Mouse (Mus musculus) brain, embryonic 14.5 days (tissue): ENCODE results near the gene Stk24. TPM values are rescaled to one million over a fixed set of nuclear protein-coding genes. Genes with fewer than 3 reads are reported as not detected.

ENCODE experiments used
- DNase-seq: peaks from one replicate; pipeline ENCODE4 v3.0.0-alpha.2; 2011; ENCODE audit warnings: low read depth
- CTCF ChIP-seq: fragments of 200-500 bp; IDR thresholded peaks from 2 replicates; pipeline ENCODE4 v1.5.1; 2012; ENCODE audit warnings: inconsistent platforms, mild to moderate bottlenecking, moderate library complexity, borderline replicate concordance; ENCODE audit not compliant: insufficient read depth, insufficient read length; ENCODE audit errors: extremely low read depth
- POLR2A ChIP-seq: fragments of 200-500 bp; IDR thresholded peaks from 2 replicates; pipeline ENCODE4 v1.6.1; 2012; ENCODE audit warnings: mild to moderate bottlenecking, inconsistent platforms, borderline replicate concordance; ENCODE audit not compliant: poor library complexity, insufficient read depth, insufficient read length, severe bottlenecking; ENCODE audit errors: extremely low read depth
- polyA plus RNA-seq: library from polyadenylated mRNA; depleted of rRNA; stranded (reverse); fragments of >200 nt; gene quantifications from 2 replicates; pipeline ENCODE4 v1.2.3, GENCODE M21; 2012

The Stk24 gene
- polyA plus RNA-seq, 1 experiment = 29.7 TPM

DNA sequence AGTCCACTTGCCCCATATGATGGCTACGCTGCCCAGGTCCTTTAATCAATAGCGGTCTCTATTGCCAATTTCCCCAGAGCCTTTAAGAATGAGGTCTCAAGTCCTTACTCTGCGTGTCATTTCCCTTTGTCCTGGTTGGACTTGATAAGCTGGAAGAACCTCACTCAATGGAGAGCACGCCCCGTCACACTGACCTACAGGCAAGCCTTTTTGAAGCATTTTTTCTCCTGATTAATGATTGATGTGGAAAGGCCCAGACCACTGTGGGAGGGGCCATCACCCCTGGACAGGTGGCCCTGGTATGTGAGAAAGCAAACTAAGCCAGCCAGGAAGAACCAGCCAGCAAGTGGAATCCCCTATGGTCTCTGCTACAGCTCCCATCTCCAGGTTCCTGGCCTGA, 81.3 kb downstream of the Stk24 start:
- TF ChIP-seq POLR2A (no peak), CTCF (no peak)
- no peak for DNase-seq

DNA sequence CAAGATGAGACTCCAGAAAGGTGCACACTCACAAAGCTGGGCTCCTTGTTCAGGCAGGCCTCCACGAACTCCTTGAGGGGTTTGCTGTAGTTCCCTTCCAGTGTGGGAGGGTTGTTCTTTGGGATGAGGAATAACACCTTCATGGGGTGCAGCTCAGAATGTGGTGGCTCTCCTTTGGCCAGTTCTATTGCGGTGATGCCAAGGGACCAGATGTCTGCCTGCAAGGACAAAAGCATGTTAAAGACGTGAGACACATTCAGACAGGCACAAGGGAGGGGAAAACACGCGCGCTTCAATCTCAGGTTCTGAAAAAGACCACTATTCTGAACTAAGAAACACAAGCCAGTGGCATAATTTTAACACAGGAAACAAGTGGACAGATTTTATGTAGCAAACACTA, 82.7 kb downstream of the Stk24 start:
- TF ChIP-seq POLR2A = no peak
- no peak for TF ChIP-seq CTCF
- DNase-seq = peak; percentile 64

- DNase-seq = no peak
- TF ChIP-seq POLR2A (no peak), CTCF (no peak)
These were observed 85.3 kb downstream of the Stk24 start for GRCm38 (mm10) chr14:121294484-121294883.

DNA sequence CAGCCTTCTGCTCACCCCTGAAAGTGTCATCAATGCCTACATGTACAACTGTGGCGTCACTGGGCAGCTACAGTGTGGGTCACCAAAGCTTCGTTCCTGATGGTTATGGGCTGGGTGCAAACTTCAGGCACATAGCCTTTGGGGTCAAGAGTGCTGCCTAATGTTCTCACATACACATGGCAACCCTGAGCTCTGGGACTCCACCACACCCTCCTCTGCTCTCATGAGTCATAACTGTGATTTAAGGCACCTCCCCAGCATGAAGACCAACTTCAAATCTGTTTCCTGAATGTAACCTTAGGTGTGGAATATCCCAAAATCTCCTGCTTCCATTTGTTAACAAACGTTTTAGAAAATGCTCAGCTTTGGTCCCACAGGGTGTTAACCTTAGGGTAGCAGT, 87.4 kb downstream of the Stk24 start:
- TF ChIP-seq CTCF (no peak), POLR2A (no peak)
- no peak for DNase-seq

DNA sequence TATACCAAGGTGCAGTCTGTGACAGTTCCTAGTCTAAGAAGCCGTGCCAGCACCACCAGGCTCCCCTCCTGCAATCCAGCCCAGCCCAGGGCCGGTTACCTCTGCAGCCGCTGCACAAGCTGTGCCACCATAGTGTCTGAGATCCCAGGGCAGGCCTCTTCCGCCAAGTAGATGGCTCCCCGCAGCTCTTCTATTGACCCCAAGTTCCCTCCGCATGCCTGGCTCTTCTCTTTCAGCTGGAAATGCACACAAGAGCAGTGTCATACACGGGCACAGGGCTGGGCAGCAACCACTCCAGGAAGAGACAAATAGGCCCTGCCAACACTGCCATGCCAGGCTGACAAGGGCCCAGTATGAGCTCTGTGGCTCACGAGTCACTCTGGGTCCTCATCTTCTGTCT, 87.9 kb downstream of the Stk24 start:
- DNase-seq = no peak
- TF ChIP-seq POLR2A (no peak), CTCF (no peak)

GRCm38 (mm10) chr14:121285379-121286120, 94.3 kb downstream of the Stk24 start:
- no peak for TF ChIP-seq POLR2A
- peak; percentile 5; the same call in 1 of the 2 replicates for TF ChIP-seq CTCF
- no peak for DNase-seq

DNA sequence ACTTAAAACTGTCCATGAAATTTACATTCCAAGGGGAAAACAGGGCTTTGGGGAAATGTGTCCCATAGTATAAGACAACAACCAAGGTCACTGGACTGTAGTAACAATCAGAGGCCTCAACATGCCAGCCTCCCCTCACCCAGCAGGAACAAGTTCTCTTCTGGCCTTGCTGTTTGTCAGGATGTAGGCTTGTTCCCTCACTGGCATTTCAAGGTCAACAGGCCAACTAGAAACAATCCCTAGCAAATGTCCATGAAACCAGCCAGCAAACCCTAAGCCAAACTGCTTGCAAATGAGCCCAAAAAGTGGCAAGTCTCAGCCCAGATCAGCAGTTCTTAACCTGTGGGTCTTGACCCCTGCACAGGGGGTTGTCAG, 98.5 kb downstream of the Stk24 start:
- no peak for TF ChIP-seq CTCF
- no peak for TF ChIP-seq POLR2A
- no peak for DNase-seq

GRCm38 (mm10) chr14:121280601-121281335, 99.0 kb downstream of the Stk24 start:
- TF ChIP-seq POLR2A (no peak), CTCF (no peak)
- peak; percentile 40 for DNase-seq

DNA sequence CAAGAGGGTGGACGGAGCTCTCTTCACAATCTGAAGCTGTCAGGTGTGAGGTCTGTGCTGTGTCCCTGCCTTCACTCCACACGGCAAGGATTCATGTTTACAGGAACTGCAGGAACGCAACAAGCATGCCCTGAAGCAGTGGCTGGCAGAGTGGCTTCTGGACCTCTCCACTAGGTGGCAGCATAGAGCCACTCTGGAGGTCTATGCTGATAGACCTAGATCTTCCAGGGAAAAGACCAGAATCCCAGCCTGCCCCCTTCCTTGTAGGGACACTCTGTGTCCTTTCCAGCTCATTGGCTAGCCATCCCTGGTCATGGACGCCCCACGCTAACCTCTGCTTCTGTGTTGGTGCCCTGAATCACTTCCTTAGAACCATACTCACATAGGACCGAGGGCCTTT, 100.7 kb downstream of the Stk24 start:
- DNase-seq = peak; percentile 84
- TF ChIP-seq CTCF (peak; percentile 90), POLR2A (no peak)

DNA sequence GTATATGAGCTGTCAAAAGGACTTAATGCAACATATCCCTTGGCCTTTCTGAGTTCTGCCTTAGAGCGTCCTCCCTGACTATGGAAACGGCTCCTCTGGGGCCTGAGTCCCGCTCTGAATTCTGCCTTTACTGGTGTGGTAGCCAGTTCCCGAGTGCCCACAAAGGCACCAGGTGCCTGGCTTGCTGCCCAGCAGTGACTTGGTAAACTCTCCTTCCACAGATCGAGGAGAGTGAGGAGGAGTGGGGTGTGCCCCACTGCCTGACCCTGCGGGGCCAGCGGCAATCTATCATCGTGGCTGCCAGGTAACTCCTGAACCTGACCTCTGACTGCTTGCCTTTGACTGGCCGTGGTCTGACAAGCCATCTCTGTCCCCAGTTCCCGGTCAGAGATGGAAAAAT, 103.8 kb downstream of the Stk24 start:
- TF ChIP-seq POLR2A (no peak), CTCF (no peak)
- DNase-seq = no peak

DNA sequence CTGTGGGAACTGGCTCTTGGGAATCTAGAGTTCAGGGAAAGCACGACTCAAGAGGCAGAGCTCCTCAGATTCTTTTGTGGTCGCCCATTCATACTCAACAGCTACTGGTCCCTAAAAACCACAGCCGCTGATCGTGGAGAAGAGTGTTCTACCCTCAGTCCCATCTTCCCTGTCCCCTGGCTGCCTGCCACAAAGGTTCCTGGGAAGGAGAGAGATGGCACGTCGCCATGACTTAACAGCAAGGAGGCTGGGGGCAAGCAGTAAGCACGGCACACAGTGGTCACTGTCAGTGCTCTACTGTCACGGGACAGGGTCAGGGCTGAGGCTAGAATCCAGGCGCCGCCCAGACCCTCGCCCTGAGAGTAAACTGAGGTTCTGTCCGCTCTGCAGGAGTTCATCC, 104.8 kb downstream of the Stk24 start:
- TF ChIP-seq CTCF = no peak
- TF ChIP-seq POLR2A = no peak
- no peak for DNase-seq

DNA sequence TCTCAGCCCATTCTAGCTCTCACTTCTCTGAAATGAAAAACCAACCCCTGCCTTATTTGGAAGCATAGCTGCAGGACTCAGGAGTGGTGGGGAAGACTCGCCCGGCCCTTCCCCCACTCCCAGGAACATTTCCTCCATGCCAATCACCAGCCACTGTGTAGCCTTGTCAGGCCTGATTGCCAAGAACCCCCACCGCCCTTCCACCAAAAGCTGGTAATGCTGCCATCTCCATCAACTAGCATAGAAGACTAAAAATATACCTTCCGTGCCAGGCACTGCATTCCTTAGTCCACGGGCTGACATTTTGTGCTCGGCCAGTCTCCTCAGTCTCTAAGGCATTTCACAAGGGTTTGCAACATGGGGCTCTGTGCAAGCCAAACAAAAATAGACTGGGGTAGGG, 109.3 kb downstream of the Stk24 start:
- DNase-seq = no peak

More for the DNA sequence above, 109.3 kb downstream of the Stk24 start:
- TF ChIP-seq CTCF (no peak), POLR2A (no peak)
